Mouse (Mus musculus) midbrain, embryonic 11.5 days (tissue): ENCODE data around the gene Tyro3. TPM values are rescaled to one million over a fixed set of nuclear protein-coding genes. Genes with fewer than 3 reads are reported as not detected.

Experiments used
- ATAC-seq: fragments of 200-750 bp; cut with Nextera tagmentation; 2 replicates; pipeline ENCODE4 v1.8.0; 2017; ENCODE audit warnings: moderate TSS enrichment, moderate library complexity; ENCODE audit not compliant: low FRiP score
- DNase-seq: peaks from one replicate; pipeline ENCODE4 v3.0.0; 2015; ENCODE audit warnings: low spot score; ENCODE audit errors: missing footprints
- H3K27ac ChIP-seq: fragments of 300-500 bp; sonication (generic); 2 replicates; pipeline ENCODE4 v1.5.1; 2014; ENCODE audit warnings: low read depth, low read length
- H3K27me3 ChIP-seq: fragments of 300-500 bp; sonication (generic); 2 replicates; pipeline ENCODE4 v1.6.1; 2014; ENCODE audit warnings: mild to moderate bottlenecking, low read length, moderate library complexity, mixed read lengths; ENCODE audit not compliant: control insufficient read depth, insufficient read depth
- H3K36me3 ChIP-seq: fragments of 300-500 bp; sonication (generic); 2 replicates; pipeline ENCODE4 v1.6.1; 2014; ENCODE audit warnings: mild to moderate bottlenecking, low read length, moderate library complexity, mixed read lengths; ENCODE audit not compliant: control insufficient read depth, insufficient read depth
- H3K4me1 ChIP-seq: fragments of 300-500 bp; sonication (generic); 2 replicates; pipeline ENCODE4 v1.6.1; 2014; ENCODE audit warnings: low read length; ENCODE audit not compliant: control insufficient read depth, insufficient read depth
- H3K4me2 ChIP-seq: fragments of 300-500 bp; sonication (generic); 2 replicates; pipeline ENCODE4 v1.6.1; 2014; ENCODE audit warnings: mild to moderate bottlenecking, moderate library complexity
- H3K4me3 ChIP-seq: fragments of 300-500 bp; sonication (generic); 2 replicates; pipeline ENCODE4 v1.5.1; 2014; ENCODE audit warnings: low read depth, low read length
- H3K9ac ChIP-seq: fragments of 300-500 bp; sonication (generic); 2 replicates; pipeline ENCODE4 v1.6.1; 2014; ENCODE audit warnings: low read length
- H3K9me3 ChIP-seq: fragments of 300-500 bp; sonication (generic); 2 replicates; pipeline ENCODE4 v1.6.1; 2016; ENCODE audit warnings: low read length; ENCODE audit not compliant: control insufficient read depth
- WGBS: fragments of 180-500 bp; shearing (Covaris S2); extraction: QIAGEN DNeasy Blood & Tissue Kit; methylation state at CpG from one replicate; pipeline ENCODE4 v1.1.7; 2014; 5-methylcytosine and 5-hydroxymethylcytosine counted together
- polyA plus RNA-seq: library from polyadenylated mRNA; unstranded; fragments of >200 nt; fragmentation: Nextera tagmentation; extraction: Ambion mirVana; gene quantifications from 2 replicates; pipeline ENCODE4 v1.2.1, GENCODE M21; 2014

Tyro3 gene
- polyA plus RNA-seq, 1 experiment from 2014 or later, result 22.6 TPM

GRCm38 (mm10) chr2:119838363-119839156 is 41.0 kb downstream of the Tyro3 start:
- WGBS, result 78% methylated on average over 11 of the region's 11 CpGs
- ATAC-seq, result no peak

GRCm38 (mm10) chr2:119840008-119840407 is 42.5 kb downstream of the Tyro3 start:
- ATAC-seq, result no peak

More at GRCm38 (mm10) chr2:119838363-119839156, 41.0 kb downstream of the Tyro3 start:
- Histone ChIP-seq H3K4me2 (no peak overlapping the region), H3K9ac (no peak overlapping the region), H3K9me3 (no peaks in the 10 kb centered on the region), H3K27me3 (no peaks in the 10 kb centered on the region), H3K36me3 (no peaks in the 10 kb centered on the region), H3K27ac (no peak overlapping the region), H3K4me1 (no peaks in the 10 kb centered on the region), H3K4me3 (no peak overlapping the region)
- DNase-seq, result no peak

GRCm38 (mm10) chr2:119842000-119842399 is 44.5 kb downstream of the Tyro3 start:
- H3K4me1 ChIP-seq, result no peaks in the 10 kb centered on the region
- 70% methylated on average over 6 of the region's 6 CpGs for WGBS
- H3K36me3 ChIP-seq, result no peaks in the 10 kb centered on the region
- H3K9me3 ChIP-seq, result no peaks in the 10 kb centered on the region
- no peak for ATAC-seq
- H3K27ac ChIP-seq, result no peak overlapping the region
- DNase-seq, result no peak
- no peaks in the 10 kb centered on the region for H3K27me3 ChIP-seq
- H3K4me2 ChIP-seq, result no peak overlapping the region
- H3K9ac ChIP-seq, result no peak overlapping the region
- H3K4me3 ChIP-seq, result no peak overlapping the region

More at GRCm38 (mm10) chr2:119840008-119840407, 42.5 kb downstream of the Tyro3 start:
- H3K36me3 ChIP-seq, result no peaks in the 10 kb centered on the region
- no peak overlapping the region for H3K27ac ChIP-seq
- H3K4me1 ChIP-seq, result no peaks in the 10 kb centered on the region
- no peak overlapping the region for H3K4me3 ChIP-seq
- H3K9me3 ChIP-seq, result no peaks in the 10 kb centered on the region
- H3K27me3 ChIP-seq, result no peaks in the 10 kb centered on the region
- DNase-seq, result no peak
- H3K9ac ChIP-seq, result no peak overlapping the region
- no peak overlapping the region for H3K4me2 ChIP-seq

- Histone ChIP-seq H3K4me1 (no peaks in the 10 kb centered on the region), H3K36me3 (no peaks in the 10 kb centered on the region), H3K27me3 (no peaks in the 10 kb centered on the region), H3K27ac (no peak overlapping the region), H3K4me3 (no peak overlapping the region), H3K4me2 (no peak overlapping the region), H3K9ac (no peak overlapping the region), H3K9me3 (no peaks in the 10 kb centered on the region)
- ATAC-seq (no peak), DNase-seq (no peak)
- WGBS, result 90% methylated on average over 4 of the region's 4 CpGs
Measured at GRCm38 (mm10) chr2:119843526-119843925, 46.0 kb downstream of the Tyro3 start.

- Histone ChIP-seq H3K36me3 (no peaks in the 10 kb centered on the region), H3K9ac (no peak overlapping the region), H3K4me3 (no peak overlapping the region), H3K27me3 (no peaks in the 10 kb centered on the region), H3K27ac (no peak overlapping the region), H3K9me3 (no peaks in the 10 kb centered on the region), H3K4me2 (no peak overlapping the region), H3K4me1 (no peaks in the 10 kb centered on the region)
- WGBS, result 78% methylated on average over 2 of the region's 2 CpGs
- ATAC-seq (no peak), DNase-seq (no peak)
Measured at GRCm38 (mm10) chr2:119845882-119846546, 48.5 kb downstream of the Tyro3 start.

- WGBS, result 72% methylated on average over 4 of the region's 4 CpGs
- ATAC-seq, result no peak
- no peaks in the 10 kb centered on the region for H3K4me1 ChIP-seq
Measured at GRCm38 (mm10) chr2:119846929-119847328, 49.4 kb downstream of the Tyro3 start.

GRCm38 (mm10) chr2:119853811-119854210 is 56.3 kb downstream of the Tyro3 start:
- H3K27ac ChIP-seq, result no peak overlapping the region
- DNase-seq (no peak), ATAC-seq (no peak)
- H3K36me3 ChIP-seq, result no peaks in the 10 kb centered on the region
- no peaks in the 10 kb centered on the region for H3K27me3 ChIP-seq
- H3K4me2 ChIP-seq, result no peak overlapping the region
- no peak overlapping the region for H3K9ac ChIP-seq
- no peaks in the 10 kb centered on the region for H3K4me1 ChIP-seq
- H3K4me3 ChIP-seq, result no peak overlapping the region
- WGBS, result 91% methylated on average over 4 of the region's 4 CpGs
- H3K9me3 ChIP-seq, result no peaks in the 10 kb centered on the region

More at GRCm38 (mm10) chr2:119846929-119847328, 49.4 kb downstream of the Tyro3 start:
- Histone ChIP-seq H3K36me3 (no peaks in the 10 kb centered on the region), H3K27me3 (no peaks in the 10 kb centered on the region), H3K4me2 (no peak overlapping the region), H3K4me3 (no peak overlapping the region), H3K9ac (no peak overlapping the region), H3K27ac (no peak overlapping the region), H3K9me3 (no peaks in the 10 kb centered on the region)
- DNase-seq, result no peak

- H3K9ac ChIP-seq, result no peak overlapping the region
- 74% methylated on average over 6 of the region's 6 CpGs for WGBS
- no peaks in the 10 kb centered on the region for H3K9me3 ChIP-seq
- no peaks in the 10 kb centered on the region for H3K36me3 ChIP-seq
- H3K27ac ChIP-seq, result no peak overlapping the region
- no peak overlapping the region for H3K4me2 ChIP-seq
- ATAC-seq (no peak), DNase-seq (no peak)
- H3K27me3 ChIP-seq, result no peaks in the 10 kb centered on the region
- H3K4me1 ChIP-seq, result no peaks in the 10 kb centered on the region
- H3K4me3 ChIP-seq, result no peak overlapping the region
Measured at GRCm38 (mm10) chr2:119855310-119855850, 57.8 kb downstream of the Tyro3 start.

- ATAC-seq (no peak), DNase-seq (no peak)
- H3K27me3 ChIP-seq, result no peaks in the 10 kb centered on the region
- H3K9ac ChIP-seq, result no peak overlapping the region
- no peak overlapping the region for H3K4me2 ChIP-seq
- H3K4me1 ChIP-seq, result no peaks in the 10 kb centered on the region
- no peaks in the 10 kb centered on the region for H3K9me3 ChIP-seq
- H3K27ac ChIP-seq, result no peak overlapping the region
- H3K36me3 ChIP-seq, result no peaks in the 10 kb centered on the region
- WGBS, result 88% methylated on average over 2 of the region's 2 CpGs
- no peak overlapping the region for H3K4me3 ChIP-seq
Measured at GRCm38 (mm10) chr2:119857341-119857740, 59.8 kb downstream of the Tyro3 start.
